Mouse (Mus musculus) cerebellum, adult (tissue): ENCODE results near the gene Kctd17.

Experiments used
- ATAC-seq: cut with Nextera tagmentation; 2 replicates; pipeline ENCODE4 v1.9.2; 2017; ENCODE audit warnings: mild to moderate bottlenecking, moderate library complexity, mixed read lengths; ENCODE audit not compliant: insufficient number of reproducible peaks, low FRiP score, low TSS enrichment

The Kctd17 gene

GRCm38 (mm10) chr15:78428391-78429138 is at the start of gene Kctd17:
Kctd17 (plus strand) TSS chr15:78428564.
- ATAC-seq: peak; percentile 86

- no peak for ATAC-seq
Observed at GRCm38 (mm10) chr15:78380208-78380607, 48.2 kb upstream of the Kctd17 start.

GRCm38 (mm10) chr15:78380741-78381140 is 47.6 kb upstream of the Kctd17 start:
- ATAC-seq: no peak

GRCm38 (mm10) chr15:78382115-78382514 is 46.2 kb upstream of the Kctd17 start:
- no peak for ATAC-seq

GRCm38 (mm10) chr15:78383450-78384219 is 44.7 kb upstream of the Kctd17 start:
- no peak for ATAC-seq

GRCm38 (mm10) chr15:78384220-78385116 is 43.9 kb upstream of the Kctd17 start:
- ATAC-seq: no peak

- ATAC-seq: no peak
Observed at GRCm38 (mm10) chr15:78385564-78385963, 42.8 kb upstream of the Kctd17 start.

- no peak for ATAC-seq
Observed at GRCm38 (mm10) chr15:78390855-78391254, 37.5 kb upstream of the Kctd17 start.

GRCm38 (mm10) chr15:78395478-78395962 is 32.8 kb upstream of the Kctd17 start, which contains the start of gene Tex33:
Tex33 (minus strand) TSS chr15:78395912.
- ATAC-seq: no peak

GRCm38 (mm10) chr15:78401345-78401744 is 27.0 kb upstream of the Kctd17 start:
- ATAC-seq: no peak

- ATAC-seq: no peak
Observed at GRCm38 (mm10) chr15:78401921-78402320, 26.4 kb upstream of the Kctd17 start.

GRCm38 (mm10) chr15:78402423-78402822 is 25.9 kb upstream of the Kctd17 start:
- no peak for ATAC-seq

GRCm38 (mm10) chr15:78403301-78403741 is 25.0 kb upstream of the Kctd17 start:
- no peak for ATAC-seq

GRCm38 (mm10) chr15:78403896-78404295 is 24.5 kb upstream of the Kctd17 start:
- no peak for ATAC-seq

- ATAC-seq: no peak
Observed at GRCm38 (mm10) chr15:78405098-78405497, 23.3 kb upstream of the Kctd17 start.

GRCm38 (mm10) chr15:78405517-78406211 is 22.7 kb upstream of the Kctd17 start, which contains the start of gene Tst:
Tst (minus strand) TSS chr15:78405907.
- peak; percentile 38; the same call in 1 of the 2 replicates for ATAC-seq

- ATAC-seq: peak; percentile 81
Observed at GRCm38 (mm10) chr15:78406293-78406934, 21.9 kb upstream of the Kctd17 start, which contains the start of gene Mpst. Mpst (plus strand) TSS chr15:78406416.

GRCm38 (mm10) chr15:78409570-78410052 is 18.8 kb upstream of the Kctd17 start:
- ATAC-seq: no peak
